Mouse (Mus musculus): ENCODE results near the gene Tcaf2.

Gene Tcaf2

GRCm38 (mm10) chr6:42644912-42645549, at the start of gene Tcaf2:
Tcaf2 (minus strand) TSS chr6:42645254.
- peak; percentile 89 to 91 for DNase-seq

GRCm38 (mm10) chr6:42692517-42693190, 47.6 kb upstream of the Tcaf2 start:
- DNase-seq, result peak; percentile 87 to 90

- peak; percentile 93 to 95 for DNase-seq
Measured at GRCm38 (mm10) chr6:42692154-42692516, 47.1 kb upstream of the Tcaf2 start.

- DNase-seq, result no peak
Measured at GRCm38 (mm10) chr6:42689761-42690160, 44.7 kb upstream of the Tcaf2 start.

GRCm38 (mm10) chr6:42687907-42688306, 42.9 kb upstream of the Tcaf2 start:
- no peak for DNase-seq

GRCm38 (mm10) chr6:42680077-42680476, 35.0 kb upstream of the Tcaf2 start:
- no peak for DNase-seq

- DNase-seq, result no peak
Measured at GRCm38 (mm10) chr6:42676011-42676410, 31.0 kb upstream of the Tcaf2 start.

GRCm38 (mm10) chr6:42671767-42672166, 26.7 kb upstream of the Tcaf2 start:
- DNase-seq, result no peak

- no peak for DNase-seq
Measured at GRCm38 (mm10) chr6:42667722-42668121, 22.7 kb upstream of the Tcaf2 start.

GRCm38 (mm10) chr6:42661739-42662138, 16.7 kb upstream of the Tcaf2 start:
- no peak for DNase-seq

- DNase-seq, result no peak
Measured at GRCm38 (mm10) chr6:42634393-42634792, 10.7 kb downstream of the Tcaf2 start.

GRCm38 (mm10) chr6:42631395-42631794, 13.7 kb downstream of the Tcaf2 start:
- no peak for DNase-seq

GRCm38 (mm10) chr6:42616904-42617303, 28.1 kb downstream of the Tcaf2 start:
- no peak for DNase-seq

- DNase-seq, result peak in 1 of 2 experiments; percentile 18
Measured at GRCm38 (mm10) chr6:42612218-42612617, 32.8 kb downstream of the Tcaf2 start.

- DNase-seq, result no peak
Measured at GRCm38 (mm10) chr6:42610954-42611522, 34.0 kb downstream of the Tcaf2 start.

GRCm38 (mm10) chr6:42597592-42597991, 47.5 kb downstream of the Tcaf2 start, which contains the start of gene Tcaf3:
Tcaf3 (minus strand) TSS chr6:42597692.
- DNase-seq, result no peak

GRCm38 (mm10) chr6:42593138-42593882, 51.7 kb downstream of the Tcaf2 start:
- no peak for DNase-seq

GRCm38 (mm10) chr6:42586569-42586968, 58.5 kb downstream of the Tcaf2 start:
- DNase-seq, result no peak

- peak; percentile 74 to 81 for DNase-seq
Measured at GRCm38 (mm10) chr6:42583488-42583872, 61.6 kb downstream of the Tcaf2 start.

- DNase-seq, result peak in 1 of 2 experiments; percentile 1
Measured at GRCm38 (mm10) chr6:42582741-42583487, 62.1 kb downstream of the Tcaf2 start.

- DNase-seq, result no peak
Measured at GRCm38 (mm10) chr6:42578678-42579077, 66.4 kb downstream of the Tcaf2 start.

GRCm38 (mm10) chr6:42577433-42577832, 67.6 kb downstream of the Tcaf2 start:
- no peak for DNase-seq

All from cerebellum, postnatal 14 days (tissue).